Mouse (Mus musculus) bone marrow macrophage, adult 2 months (primary cell): Measurements from ENCODE around the gene Ahcyl2. TPM values are rescaled to one million over a fixed set of nuclear protein-coding genes. Genes with fewer than 3 reads are reported as not detected.
A peak's percentile ranks its signal among the peaks of the same experiment; 100 is the strongest.
"Not testable (repeated sequence)": the region's sequence is repeated elsewhere in the genome, so short reads cannot be mapped to it uniquely, and the experiment has no call there.

Experiments
- H3K27ac ChIP-seq: 2 replicates; pipeline ENCODE4 v1.5.1; 2012; ENCODE audit warnings: low read depth, low read length; ENCODE audit not compliant: insufficient read depth
- H3K4me1 ChIP-seq: 2 replicates; pipeline ENCODE4 v1.6.1; 2012; ENCODE audit warnings: low read length; ENCODE audit not compliant: control insufficient read depth, insufficient read depth
- H3K4me3 ChIP-seq: 2 replicates; pipeline ENCODE4 v1.5.1; 2012; ENCODE audit warnings: mild to moderate bottlenecking, low read length, moderate library complexity; ENCODE audit not compliant: insufficient read depth
- CTCF ChIP-seq: IDR thresholded peaks from 2 replicates; pipeline ENCODE4 v1.5.1; 2012; ENCODE audit warnings: low read depth, mild to moderate bottlenecking, low read length, moderate library complexity
- POLR2A ChIP-seq: IDR thresholded peaks from 2 replicates; pipeline ENCODE4 v1.6.1; 2012; ENCODE audit warnings: mild to moderate bottlenecking, low read depth, low read length, borderline replicate concordance
- polyA plus RNA-seq: library from polyadenylated mRNA; stranded (reverse); fragments of >200 nt; gene quantifications from 2 replicates; pipeline ENCODE4 v1.2.4, GENCODE M21; 2012; ENCODE audit not compliant: missing spikeins, insufficient read depth, insufficient read length

Ahcyl2 gene
- polyA plus RNA-seq, 1 experiment = 37.8 TPM

DNA sequence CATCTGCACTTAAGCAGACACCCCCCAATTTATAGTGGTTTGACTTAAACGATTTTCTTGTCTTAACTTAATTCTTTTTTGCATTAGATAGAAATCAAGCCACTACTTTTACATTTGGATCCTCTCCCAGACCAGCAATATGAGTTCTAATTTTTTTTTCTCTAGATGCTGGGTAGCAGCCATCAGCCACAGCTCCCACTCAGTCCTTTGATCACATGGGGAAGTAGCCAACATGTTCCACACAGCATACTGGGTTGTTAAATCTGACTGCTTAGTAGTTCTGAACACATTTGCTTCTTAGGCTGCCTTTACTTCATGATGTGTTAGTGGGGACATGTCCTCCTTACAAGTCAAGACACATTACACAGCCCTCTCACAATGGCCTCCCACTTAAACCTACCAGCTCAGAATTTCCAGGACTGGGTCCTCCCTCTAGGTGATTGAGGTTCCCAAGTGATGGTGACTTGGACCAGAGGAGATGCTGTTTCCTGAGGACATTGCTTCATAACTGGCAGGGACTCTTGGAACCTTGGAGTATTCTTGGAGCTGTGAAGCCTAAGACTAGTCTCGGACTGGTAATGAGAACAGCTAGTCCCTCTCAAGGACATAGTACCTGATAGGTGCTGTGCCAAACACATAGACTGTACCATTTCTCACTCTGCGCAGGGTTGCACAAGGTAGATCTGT is 16.2 kb upstream of the Ahcyl2 start:
- no peak for TF ChIP-seq CTCF
- TF ChIP-seq POLR2A = no peak
- H3K27ac ChIP-seq = no peak overlapping the region
- no peak overlapping the region for H3K4me3 ChIP-seq
- H3K4me1 ChIP-seq = peaks cover 5% of the 10 kb centered on the region

DNA sequence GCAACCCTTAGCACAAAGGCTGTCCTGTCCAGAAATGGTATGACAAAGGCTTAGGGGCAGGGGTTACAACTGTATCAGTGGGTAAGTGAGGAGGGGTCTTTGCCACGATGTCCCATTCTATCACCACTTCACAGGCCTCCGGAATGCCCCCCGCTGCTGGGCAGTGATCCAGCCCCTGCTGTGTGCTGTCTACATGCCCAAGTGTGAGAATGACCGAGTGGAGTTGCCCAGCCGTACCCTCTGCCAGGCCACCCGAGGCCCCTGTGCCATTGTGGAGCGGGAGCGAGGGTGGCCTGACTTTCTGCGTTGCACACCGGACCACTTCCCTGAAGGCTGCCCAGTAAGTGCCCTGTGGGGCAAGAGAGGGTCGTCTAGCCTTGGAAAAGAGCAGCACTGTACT is 14.5 kb upstream of the Ahcyl2 start:
- TF ChIP-seq POLR2A (no peak), CTCF (no peak)
- Histone ChIP-seq H3K27ac (no peak overlapping the region), H3K4me1 (peaks cover 5% of the 10 kb centered on the region), H3K4me3 (no peak overlapping the region)

DNA sequence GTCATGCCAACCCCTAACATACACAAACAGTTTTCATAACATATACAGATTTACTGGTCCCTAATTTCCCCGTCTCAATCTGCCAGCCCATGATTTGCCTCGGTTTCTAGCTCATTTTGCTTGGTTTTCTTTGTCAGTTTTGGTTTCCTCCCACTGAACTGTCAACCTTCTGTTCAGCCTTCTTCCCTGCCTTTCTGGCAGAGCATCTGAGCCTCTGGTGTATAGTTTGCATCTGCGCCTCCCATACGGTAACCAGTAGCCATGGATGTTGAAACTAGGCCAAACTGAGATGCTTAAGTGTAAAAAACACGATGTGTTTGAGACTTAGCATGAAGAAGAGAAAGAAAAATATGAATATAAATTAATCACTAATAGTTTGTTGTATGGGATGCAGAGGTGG is 11.8 kb upstream of the Ahcyl2 start:
- Histone ChIP-seq H3K27ac (no peak overlapping the region), H3K4me3 (no peak overlapping the region), H3K4me1 (peaks cover 2% of the 10 kb centered on the region; the same call in 1 of the 2 replicates)
- TF ChIP-seq CTCF (no peak), POLR2A (no peak)

DNA sequence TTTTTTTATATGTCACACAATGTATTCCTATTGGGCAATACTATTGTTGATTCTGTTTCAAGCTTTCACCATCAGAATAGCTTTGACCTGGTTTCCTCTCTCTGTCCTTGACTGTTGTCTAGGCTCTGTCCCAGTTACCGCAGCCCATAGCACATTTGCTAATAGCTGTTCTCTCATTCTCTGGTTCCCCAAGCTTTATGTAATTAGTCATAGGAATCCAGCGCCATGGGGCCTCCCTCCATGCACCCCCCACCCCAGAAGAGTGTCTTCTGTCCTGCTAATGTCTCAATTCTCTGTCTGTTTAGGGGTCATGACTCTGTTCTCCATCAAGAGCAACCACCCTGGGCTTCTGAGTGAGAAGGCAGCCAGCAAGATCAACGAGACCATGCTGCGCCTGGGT is 11.3 kb upstream of the Ahcyl2 start:
- no peak for TF ChIP-seq POLR2A
- no peak for TF ChIP-seq CTCF
- Histone ChIP-seq H3K4me3 (no peak overlapping the region), H3K4me1 (no peaks in the 10 kb centered on the region), H3K27ac (no peak overlapping the region)

DNA sequence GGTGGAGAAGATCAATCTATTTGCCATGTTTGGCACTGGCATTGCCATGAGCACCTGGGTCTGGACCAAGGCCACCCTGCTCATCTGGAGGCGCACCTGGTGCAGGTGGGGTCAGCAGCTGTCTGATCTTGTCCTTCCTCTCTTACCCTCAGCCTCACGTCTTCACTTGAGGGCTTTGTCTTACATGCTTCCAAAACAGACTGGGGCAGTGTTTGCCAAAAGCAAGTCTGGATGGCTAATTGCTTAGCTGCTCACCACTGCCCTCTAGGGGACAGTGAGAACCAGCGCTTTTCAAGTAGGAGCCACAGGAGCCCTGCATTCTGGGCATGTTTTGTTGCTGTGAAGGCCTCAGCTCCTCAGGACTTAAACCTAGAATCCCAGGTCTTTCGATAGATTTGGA is 9.4 kb upstream of the Ahcyl2 start:
- no peaks in the 10 kb centered on the region for H3K4me1 ChIP-seq
- TF ChIP-seq POLR2A = no peak
- peak; percentile 91; the same call in 1 of the 2 replicates for TF ChIP-seq CTCF
- no peak overlapping the region for H3K27ac ChIP-seq
- no peak overlapping the region for H3K4me3 ChIP-seq

DNA sequence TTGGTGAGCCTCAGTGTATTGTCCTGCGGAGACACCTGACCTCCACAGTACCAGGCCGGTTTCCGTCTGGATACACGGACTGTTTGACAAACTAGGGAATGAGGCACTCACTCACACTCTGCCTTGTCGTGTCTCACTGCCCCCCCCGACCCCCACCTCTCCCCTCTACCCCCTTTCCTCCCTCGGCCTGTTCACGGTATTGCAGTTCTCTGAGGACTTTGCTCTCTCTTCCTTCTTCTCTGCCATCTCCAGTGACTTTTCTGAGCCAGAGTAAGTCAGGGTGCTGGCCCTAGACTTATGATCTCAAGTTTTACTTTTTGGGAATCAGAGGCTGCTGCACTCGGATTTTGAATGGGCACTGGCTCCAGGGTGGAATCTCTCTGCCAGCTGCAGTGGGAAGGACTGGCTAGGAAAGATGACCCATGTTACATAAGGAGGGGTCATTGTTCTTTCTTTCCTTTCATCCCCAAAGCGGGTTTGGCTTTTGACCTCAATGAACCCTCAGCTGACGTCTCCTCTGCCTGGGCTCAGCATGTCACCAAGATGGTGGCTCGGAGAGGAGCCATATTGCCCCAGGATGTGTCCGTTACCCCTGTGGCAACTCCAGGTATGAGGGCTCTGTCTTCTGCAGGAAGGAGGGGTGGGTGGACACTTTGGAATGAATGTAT is 8.7 kb upstream of the Ahcyl2 start:
- Histone ChIP-seq H3K27ac (no peak overlapping the region), H3K4me1 (no peaks in the 10 kb centered on the region), H3K4me3 (no peak overlapping the region)
- no peak for TF ChIP-seq CTCF
- TF ChIP-seq POLR2A = no peak

DNA sequence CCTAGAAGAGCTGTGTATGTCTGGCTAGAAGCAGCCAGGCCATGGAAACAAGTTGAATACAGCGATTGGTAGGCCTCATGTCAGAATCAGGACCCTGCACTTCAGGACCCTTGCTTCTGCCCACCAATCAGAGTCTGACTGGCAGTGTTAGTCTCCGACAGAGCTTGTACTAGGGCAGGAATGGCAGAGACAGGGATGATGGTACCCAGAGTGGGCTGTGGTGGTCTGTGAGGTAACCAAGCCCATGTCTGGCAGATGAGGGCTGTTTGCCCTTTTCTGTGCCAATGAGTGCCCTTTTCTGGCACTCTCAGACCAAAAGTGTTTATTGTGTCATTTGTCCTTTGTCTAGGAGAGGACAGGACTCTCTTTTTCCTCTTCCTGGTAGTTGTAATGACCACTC is 7.4 kb upstream of the Ahcyl2 start:
- H3K4me1 ChIP-seq, H3K4me3 ChIP-seq, H3K27ac ChIP-seq: not testable (repeated sequence)

DNA sequence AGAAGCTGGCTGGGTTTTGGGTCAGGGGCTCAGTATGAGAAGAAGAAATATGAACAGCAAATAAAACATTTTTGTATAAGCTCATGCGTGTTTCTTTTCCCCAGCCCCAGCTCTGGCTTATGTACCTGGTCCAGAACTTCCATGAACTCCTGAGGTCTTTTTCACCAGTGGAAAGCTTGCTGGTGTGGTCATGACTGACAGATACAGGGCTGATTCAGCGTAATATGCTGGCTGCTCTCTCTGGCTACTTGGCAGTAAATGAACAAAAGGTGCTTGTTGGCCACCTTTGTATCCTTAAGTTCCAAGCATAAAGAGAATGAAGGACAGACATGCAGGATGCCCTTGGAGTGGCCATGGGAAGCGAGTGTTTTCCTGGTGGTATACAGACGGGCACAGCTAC is 6.5 kb upstream of the Ahcyl2 start:
- H3K4me3 ChIP-seq = no peak overlapping the region
- TF ChIP-seq POLR2A (no peak), CTCF (no peak)
- H3K27ac ChIP-seq = no peak overlapping the region
- H3K4me1 ChIP-seq = peaks cover 6% of the 10 kb centered on the region

DNA sequence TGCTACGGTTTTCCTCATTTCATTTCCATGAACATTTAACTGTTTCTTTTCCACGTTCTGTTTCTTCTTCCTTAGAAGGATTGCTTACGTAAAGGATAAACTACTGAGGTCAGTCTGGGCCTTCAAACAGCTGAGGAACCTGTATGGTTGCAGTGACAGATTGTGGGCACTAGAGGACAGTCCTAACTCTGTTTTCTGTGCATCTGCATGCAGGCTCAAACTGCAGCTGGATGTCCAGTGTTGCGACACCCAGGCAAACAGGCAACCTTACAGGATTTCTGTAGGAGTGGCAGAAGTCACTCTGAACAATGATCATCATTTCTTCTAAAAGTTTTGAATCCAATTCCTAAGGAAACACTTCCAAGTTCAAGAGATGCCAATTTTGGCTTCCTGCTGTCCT is 5.3 kb upstream of the Ahcyl2 start:
- TF ChIP-seq POLR2A (no peak), CTCF (peak; percentile 50)
- Histone ChIP-seq H3K27ac (no peak overlapping the region), H3K4me1 (peaks cover 6% of the 10 kb centered on the region), H3K4me3 (no peak overlapping the region)

DNA sequence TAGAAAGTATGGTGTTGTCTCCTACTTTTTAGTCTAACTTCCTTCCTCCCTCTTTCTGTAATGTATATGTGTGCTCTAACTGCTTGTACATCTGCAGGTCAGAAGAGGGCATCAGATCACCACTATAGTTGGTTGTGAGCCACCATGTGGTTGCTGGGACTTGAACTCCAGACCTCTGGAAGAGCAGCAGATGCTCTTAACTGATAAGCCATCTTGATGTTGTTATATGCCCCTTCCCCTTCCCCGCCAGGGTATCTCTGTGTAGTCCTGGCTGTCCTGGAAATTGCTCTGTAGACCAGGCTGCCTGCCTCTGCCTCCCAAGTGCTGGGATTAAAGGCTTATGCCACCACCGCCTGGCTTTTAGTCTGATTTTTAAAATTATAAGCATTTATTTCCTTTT is 937 bp upstream of the Ahcyl2 start:
- Histone ChIP-seq H3K27ac (no peak overlapping the region), H3K4me3 (no peak overlapping the region), H3K4me1 (peaks cover 16% of the 10 kb centered on the region)
- TF ChIP-seq POLR2A (no peak), CTCF (no peak)

DNA sequence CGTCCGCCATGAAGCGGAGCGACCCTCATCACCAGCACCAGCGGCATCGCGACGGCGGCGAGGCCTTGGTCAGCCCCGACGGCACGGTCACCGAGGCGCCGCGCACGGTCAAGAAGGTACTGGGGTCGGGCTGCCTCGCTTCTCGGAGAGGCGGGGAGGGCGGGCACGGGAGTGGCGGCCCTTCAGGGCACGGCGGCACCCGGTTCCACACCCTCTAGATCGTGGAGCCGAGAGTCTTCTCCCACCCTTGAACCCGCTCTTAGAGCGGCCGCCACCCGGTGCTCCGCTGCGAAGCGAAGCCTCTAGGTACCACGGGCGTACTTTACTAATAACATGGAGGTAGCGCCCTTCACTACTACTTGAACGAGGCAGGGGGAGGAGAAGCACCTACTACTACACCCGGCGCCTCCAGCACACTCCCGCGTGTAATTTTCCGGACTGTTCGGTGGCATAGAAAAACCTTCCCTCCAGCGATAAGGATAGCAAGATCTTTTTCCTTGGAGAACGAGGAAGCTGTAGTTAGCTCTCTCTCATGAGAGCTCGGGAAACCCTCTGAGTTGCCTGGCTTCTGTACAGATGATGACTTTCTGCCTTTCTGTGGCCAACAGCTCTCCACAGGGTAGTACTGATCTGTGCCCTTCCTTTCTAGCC is 1.1 kb downstream of the Ahcyl2 start:
- Histone ChIP-seq H3K27ac (0 out of 2 replicates have a peak overlapping the region, but pooled peaks have one; percentile 16), H3K4me3 (peak overlapping the region; percentile 88), H3K4me1 (peaks cover 27% of the 10 kb centered on the region)
- TF ChIP-seq CTCF = no peak
- no peak for TF ChIP-seq POLR2A
